Mouse (Mus musculus): ENCODE results near the gene Fgfr2. TPM values are rescaled to one million over a fixed set of nuclear protein-coding genes. Genes with fewer than 3 reads are reported as not detected.

Gene Fgfr2
- polyA plus RNA-seq, 1 experiment from 2014 or later = 99.3 TPM

DNA sequence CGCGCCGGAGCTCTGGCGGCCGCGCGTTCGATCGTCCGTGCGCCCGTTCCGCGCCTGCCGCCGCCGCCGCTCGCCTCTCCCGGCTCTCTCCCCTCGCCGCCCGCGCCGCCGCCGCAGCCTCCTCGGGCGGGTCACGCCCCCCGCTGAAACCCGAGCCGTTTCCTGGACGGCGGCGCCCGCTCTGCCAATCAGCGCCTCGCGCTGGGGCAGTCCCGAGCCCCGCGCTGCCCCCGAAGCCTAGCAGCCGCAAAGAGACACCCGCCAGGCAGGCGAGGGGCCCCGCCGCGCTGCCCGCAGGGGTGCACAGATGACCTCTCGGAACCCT lies 2857.0 kb downstream of the Fgfr2 start:
- peaks cover 86% of the 10 kb centered on the region for H3K4me1 ChIP-seq
- peaks cover 42% of the 10 kb centered on the region for H3K27me3 ChIP-seq (ENCODE audit: low read depth, poor library complexity, severe bottlenecking)
- peak overlapping the region; percentile 94 for H3K27ac ChIP-seq (replicated peaks)
- under 1% methylated on average over 52 of the region's 52 CpGs for WGBS
- no peaks in the 10 kb centered on the region for H3K9me3 ChIP-seq (replicated peaks)
- peaks cover 12% of the 10 kb centered on the region for H3K36me3 ChIP-seq
- peak; percentile 90 for DNase-seq (ENCODE audit: low spot score)
- H3K4me3 ChIP-seq = peak overlapping the region; percentile 93

DNA sequence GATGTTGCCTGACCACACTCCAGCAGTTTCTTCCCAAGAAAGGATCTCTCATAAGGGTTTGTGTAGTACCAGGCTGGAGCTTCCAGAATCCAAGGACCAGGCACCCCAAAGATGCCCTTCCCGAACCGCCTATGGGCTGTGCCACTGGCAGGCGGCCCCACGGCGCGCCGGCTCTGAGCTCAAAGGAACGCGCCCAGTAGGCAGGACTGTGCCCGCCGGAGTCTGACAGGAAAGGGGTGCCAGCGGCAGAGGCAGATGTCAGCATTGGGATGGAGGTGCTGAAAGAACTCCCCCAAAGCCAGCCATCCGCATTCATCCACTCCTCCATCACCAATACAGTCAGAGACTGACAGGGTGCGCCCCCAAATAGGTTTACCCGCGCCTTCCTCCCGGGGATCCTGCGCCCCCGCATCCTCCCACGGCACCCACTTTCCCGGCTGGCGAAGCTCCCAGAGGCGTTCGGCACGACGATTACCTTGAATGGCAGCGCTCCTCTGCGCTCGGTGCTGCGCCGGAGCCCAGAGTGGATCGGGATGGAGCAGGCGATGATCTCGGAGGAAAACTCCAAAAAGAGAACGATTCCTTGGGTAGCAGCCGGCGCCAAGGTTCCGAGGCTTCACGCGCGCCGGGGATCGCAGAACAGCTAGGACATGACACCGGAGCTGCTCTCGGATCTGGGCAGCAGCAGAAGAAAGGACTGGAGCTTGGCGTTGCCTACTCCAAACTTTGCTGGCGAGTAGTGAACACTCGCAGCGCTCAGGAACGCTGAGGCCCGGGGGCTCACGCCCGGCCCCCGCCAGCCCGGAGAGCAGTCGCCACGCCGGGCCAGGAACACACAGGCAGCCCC lies 2857.6 kb downstream of the Fgfr2 start:
- Histone ChIP-seq H3K27ac (replicated peaks) (peak overlapping the region; percentile 94), H3K9me3 (replicated peaks) (no peaks in the 10 kb centered on the region), H3K4me1 (peaks cover 86% of the 10 kb centered on the region), H3K36me3 (peaks cover 18% of the 10 kb centered on the region), H3K4me3 (peak overlapping the region; percentile 93), H3K27me3 (ENCODE audit: low read depth, poor library complexity, severe bottlenecking) (peaks cover 42% of the 10 kb centered on the region)
- peak; percentile 53 for DNase-seq (ENCODE audit: low spot score)
- WGBS = under 1% methylated on average over 54 of the region's 58 CpGs

DNA sequence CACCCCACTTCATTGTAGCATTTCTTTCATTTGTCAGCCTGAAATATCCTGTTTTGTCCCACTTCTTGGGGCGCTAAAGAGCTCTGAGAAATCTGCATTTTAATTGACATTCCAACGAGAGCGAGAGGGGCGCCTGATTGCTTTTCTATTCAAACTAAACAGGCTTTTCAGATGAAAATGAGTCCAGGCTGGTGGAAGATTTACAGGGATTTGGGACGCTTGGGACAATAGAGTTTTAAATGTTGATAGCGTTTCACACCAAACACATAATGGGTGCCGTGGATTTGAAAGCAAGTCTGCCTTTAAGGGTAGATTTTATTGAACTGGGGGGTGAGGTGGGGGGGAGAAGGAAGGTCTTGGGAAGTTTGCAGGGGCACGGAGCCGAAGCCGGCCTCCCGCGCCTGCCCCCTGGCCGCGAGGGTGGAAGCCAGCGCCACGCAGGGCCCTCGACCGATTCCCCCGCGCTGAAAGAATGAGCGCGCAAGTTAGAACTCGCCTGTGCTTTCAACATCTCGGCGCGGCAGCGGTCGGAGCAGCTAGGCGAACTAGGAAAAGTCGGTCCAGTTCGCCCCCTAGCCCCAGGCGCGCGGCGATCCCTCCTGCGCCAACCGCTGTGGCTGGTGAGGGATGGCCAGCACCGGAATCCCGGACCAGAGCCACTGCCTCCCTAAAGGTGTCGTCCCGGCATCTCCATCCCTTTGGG lies 2858.4 kb downstream of the Fgfr2 start:
- DNase-seq (ENCODE audit: low spot score) = peak; percentile 74
- under 1% methylated on average over 41 of the region's 41 CpGs for WGBS
- H3K36me3 ChIP-seq = peaks cover 25% of the 10 kb centered on the region
- H3K27me3 ChIP-seq (ENCODE audit: low read depth, poor library complexity, severe bottlenecking) = peaks cover 42% of the 10 kb centered on the region
- no peaks in the 10 kb centered on the region for H3K9me3 ChIP-seq (replicated peaks)
- peaks cover 86% of the 10 kb centered on the region for H3K4me1 ChIP-seq
- H3K27ac ChIP-seq (replicated peaks) = peak overlapping the region; percentile 94
- peak overlapping the region; percentile 93 for H3K4me3 ChIP-seq

DNA sequence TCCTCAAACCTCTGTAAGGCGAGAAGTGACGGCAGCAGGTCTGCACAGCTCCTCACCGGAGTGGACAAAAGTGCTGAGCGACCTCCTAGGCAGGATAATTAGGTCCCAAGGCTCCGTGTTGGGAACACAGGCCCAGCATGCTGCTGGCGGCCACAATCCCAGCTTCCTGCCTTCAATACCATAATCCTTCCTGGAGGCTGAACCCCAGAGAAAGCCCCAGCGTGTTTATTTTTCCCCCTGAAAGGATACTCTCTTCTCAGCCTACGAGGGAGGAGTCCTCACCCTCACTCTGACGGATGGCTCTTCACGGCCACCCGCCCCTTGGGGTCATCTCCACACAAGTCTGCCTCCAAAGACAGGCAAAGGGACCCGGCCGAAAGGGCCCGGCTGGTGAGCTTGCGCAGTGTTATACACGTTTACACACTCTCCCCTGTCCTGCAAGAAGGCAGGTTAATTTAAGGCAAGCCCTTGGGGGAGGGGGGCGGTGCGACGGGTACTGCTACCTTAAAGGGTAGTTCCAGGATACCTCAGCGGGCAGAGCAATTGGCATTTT lies 2859.3 kb downstream of the Fgfr2 start:
- Histone ChIP-seq H3K27ac (replicated peaks) (peak overlapping the region; percentile 94), H3K4me3 (peak overlapping the region; percentile 93), H3K4me1 (peaks cover 86% of the 10 kb centered on the region), H3K9me3 (replicated peaks) (no peaks in the 10 kb centered on the region), H3K36me3 (peaks cover 34% of the 10 kb centered on the region), H3K27me3 (ENCODE audit: low read depth, poor library complexity, severe bottlenecking) (peaks cover 48% of the 10 kb centered on the region)
- 0% methylated on average over 20 of the region's 20 CpGs for WGBS
- peak; percentile 74 for DNase-seq (ENCODE audit: low spot score)

DNA sequence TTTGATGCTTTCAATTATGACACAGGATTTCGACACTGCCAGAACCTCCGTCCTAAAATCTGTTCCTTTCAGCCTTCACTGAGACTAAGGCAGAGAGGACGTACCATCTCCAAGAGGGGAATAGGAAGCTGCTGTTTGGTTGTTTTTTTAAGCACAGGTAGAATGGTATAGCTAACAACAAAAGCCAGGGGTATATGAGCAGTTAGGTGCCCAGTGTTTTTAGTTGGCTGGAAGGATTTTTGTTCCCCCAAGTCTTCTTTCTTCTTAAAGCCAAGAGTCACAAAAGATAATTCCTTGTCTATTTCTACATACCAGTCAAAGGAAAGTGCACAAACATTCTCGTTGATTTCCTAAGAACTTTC lies 2859.9 kb downstream of the Fgfr2 start:
- H3K36me3 ChIP-seq = peaks cover 41% of the 10 kb centered on the region
- H3K27me3 ChIP-seq (ENCODE audit: low read depth, poor library complexity, severe bottlenecking) = peaks cover 50% of the 10 kb centered on the region
- H3K4me1 ChIP-seq = peaks cover 86% of the 10 kb centered on the region
- peak overlapping the region; percentile 93 for H3K4me3 ChIP-seq
- H3K9me3 ChIP-seq (replicated peaks) = no peaks in the 10 kb centered on the region
- WGBS = 21% methylated on average over 4 of the region's 4 CpGs
- peak overlapping the region; percentile 94 for H3K27ac ChIP-seq (replicated peaks)
- DNase-seq (ENCODE audit: low spot score) = no peak

DNA sequence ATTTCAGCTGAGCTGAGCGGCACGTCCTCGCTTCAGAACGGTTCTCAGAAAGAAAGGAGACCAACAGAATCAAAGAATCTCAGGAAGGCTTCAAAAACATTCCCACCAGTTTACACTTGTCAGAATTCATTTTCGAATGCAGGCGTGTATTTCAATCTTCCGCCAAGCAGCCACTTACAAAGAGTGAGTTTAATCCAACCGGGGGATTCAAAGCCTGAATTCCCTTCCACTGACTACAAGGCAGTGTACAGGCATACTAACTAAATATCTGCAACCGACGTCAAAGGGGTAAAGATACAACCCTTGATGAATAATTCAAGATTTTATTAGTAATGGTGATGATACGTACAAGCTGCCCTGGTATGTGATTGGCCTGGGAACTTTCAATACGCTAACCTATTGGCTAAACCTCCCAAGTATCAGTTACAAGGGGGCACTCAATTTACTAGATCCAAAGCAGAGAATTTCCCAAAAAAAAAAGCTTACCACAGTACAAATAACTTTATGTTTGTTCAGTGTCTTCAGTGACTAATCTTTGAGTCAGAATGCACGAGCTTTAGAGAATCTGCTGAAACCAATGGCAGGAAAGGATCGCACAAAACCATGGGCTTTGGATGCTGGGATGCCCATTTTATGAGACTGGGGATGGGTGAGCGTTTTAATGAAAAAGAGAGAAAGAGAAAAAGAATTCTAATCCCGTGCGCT lies 2860.5 kb downstream of the Fgfr2 start:
- H3K4me3 ChIP-seq = peak overlapping the region; percentile 93
- peaks cover 86% of the 10 kb centered on the region for H3K4me1 ChIP-seq
- no peak for DNase-seq (ENCODE audit: low spot score)
- peaks cover 47% of the 10 kb centered on the region for H3K27me3 ChIP-seq (ENCODE audit: low read depth, poor library complexity, severe bottlenecking)
- peak overlapping the region; percentile 94 for H3K27ac ChIP-seq (replicated peaks)
- H3K36me3 ChIP-seq = peaks cover 44% of the 10 kb centered on the region
- no peaks in the 10 kb centered on the region for H3K9me3 ChIP-seq (replicated peaks)
- WGBS = 16% methylated on average over 17 of the region's 17 CpGs

DNA sequence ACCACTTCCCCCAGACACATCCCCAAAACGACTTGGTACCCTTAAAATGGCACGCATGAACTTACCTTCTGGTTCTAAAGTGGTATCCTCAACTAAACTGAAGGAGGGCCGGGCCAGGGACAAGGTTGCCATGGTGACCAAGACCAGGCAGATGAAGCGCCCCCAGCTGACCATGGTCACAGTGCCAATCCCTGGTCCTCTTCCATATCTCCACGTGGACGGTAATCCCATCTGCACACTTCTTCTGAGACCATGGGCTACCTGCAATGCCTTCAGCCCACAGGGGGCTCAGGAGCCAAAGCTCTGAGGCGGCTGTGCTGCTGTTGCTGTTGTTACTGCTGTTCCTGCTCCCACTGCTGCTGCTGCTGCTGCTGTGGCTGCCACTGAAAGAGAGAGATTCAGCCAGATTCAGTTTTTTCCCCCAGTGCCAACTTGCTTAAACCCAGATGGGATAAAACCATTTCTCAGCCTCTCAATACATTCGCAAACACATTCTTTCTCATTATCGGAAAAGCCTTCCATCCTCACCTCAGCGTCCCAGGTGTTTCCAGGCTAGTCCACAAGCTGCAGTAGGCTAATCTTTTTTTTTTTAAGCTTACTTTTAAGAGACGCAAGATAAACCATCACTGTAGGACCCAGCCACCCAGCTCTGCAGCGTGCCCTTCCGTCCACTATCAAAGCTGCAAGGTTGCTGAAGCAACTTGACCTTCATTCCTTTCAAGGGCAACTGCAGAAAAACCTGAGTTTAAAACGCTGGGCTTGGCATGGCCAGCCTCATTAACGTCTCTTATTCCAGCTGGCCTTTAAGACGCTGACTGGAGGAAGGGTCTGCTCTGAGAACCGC lies 2861.2 kb downstream of the Fgfr2 start:
- H3K36me3 ChIP-seq = peaks cover 49% of the 10 kb centered on the region
- H3K27ac ChIP-seq (replicated peaks) = peak overlapping the region; percentile 94

DNA sequence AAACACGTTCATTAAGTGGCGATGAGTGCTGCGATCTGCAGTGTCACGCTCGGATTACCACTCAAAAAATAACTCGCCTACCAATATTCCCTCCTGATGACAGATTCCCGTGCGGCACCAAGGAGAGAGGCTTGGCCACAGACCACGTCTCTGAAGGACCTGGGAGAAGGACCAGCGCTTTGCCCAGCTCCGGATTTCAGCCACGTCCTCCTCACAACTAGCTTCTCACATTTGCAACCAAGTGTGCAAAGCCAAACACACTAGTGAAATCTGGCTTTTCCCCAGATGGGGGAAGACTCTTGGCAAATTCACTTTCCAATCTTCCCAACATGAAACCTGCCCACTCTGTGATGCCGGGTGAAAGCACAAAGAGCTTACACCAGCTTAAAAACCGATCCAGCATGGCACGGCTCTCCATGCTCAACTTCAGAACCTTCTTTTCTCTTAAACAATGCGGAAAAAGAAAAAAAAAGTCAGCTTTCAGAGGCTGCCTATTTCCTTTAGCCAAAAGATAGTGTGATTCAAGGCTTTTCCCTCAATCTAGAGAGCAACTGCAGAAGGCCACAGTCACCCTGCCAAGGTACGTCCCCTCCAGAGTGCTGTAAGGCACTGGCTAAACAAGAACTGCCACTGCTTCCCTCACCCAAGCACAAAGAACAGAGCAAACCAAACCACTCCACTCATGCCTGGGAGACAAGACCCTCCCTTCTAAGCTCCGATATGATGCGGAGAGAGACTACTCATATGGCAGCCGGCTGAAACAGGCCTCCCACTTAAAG lies 2862.1 kb downstream of the Fgfr2 start:
- peaks cover 85% of the 10 kb centered on the region for H3K4me1 ChIP-seq
- H3K4me3 ChIP-seq = peak overlapping the region; percentile 93
- peaks cover 48% of the 10 kb centered on the region for H3K27me3 ChIP-seq (ENCODE audit: low read depth, poor library complexity, severe bottlenecking)
- no peaks in the 10 kb centered on the region for H3K9me3 ChIP-seq (replicated peaks)
- peaks cover 55% of the 10 kb centered on the region for H3K36me3 ChIP-seq
- peak overlapping the region; percentile 94 for H3K27ac ChIP-seq (replicated peaks)
- DNase-seq (ENCODE audit: low spot score) = no peak
- 64% methylated on average over 20 of the region's 20 CpGs for WGBS

More for the DNA sequence above, 2861.2 kb downstream of the Fgfr2 start:
- 30% methylated on average over 17 of the region's 17 CpGs for WGBS
- peak; percentile 49 for DNase-seq (ENCODE audit: low spot score)
- Histone ChIP-seq H3K9me3 (replicated peaks) (no peaks in the 10 kb centered on the region), H3K4me1 (peaks cover 86% of the 10 kb centered on the region), H3K4me3 (peak overlapping the region; percentile 93), H3K27me3 (ENCODE audit: low read depth, poor library complexity, severe bottlenecking) (peaks cover 47% of the 10 kb centered on the region)

DNA sequence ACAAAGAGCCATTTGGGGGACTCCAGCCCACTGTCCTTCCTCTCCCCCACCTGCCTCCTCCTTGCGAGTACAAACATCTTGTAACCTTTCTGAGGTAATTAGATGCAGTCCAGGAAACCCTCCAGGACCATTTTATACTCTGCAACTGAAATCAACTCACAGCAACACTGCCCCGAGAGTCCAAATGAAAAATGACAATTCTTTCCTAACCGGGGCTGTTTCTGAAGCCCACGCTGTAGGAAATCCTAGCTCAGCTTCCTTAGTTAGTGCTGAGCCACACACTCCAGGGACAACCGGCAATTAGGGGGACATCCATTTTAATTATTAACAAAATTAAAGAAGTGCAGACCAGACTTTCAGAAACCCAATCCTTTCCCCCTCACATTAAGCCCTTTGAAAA lies 2863.1 kb downstream of the Fgfr2 start:
- 36% methylated on average over 5 of the region's 5 CpGs for WGBS
- Histone ChIP-seq H3K4me1 (peaks cover 88% of the 10 kb centered on the region), H3K36me3 (peaks cover 61% of the 10 kb centered on the region), H3K4me3 (peak overlapping the region; percentile 93), H3K27ac (replicated peaks) (no peak overlapping the region), H3K9me3 (replicated peaks) (no peaks in the 10 kb centered on the region), H3K27me3 (ENCODE audit: low read depth, poor library complexity, severe bottlenecking) (peaks cover 55% of the 10 kb centered on the region)
- DNase-seq (ENCODE audit: low spot score) = no peak

DNA sequence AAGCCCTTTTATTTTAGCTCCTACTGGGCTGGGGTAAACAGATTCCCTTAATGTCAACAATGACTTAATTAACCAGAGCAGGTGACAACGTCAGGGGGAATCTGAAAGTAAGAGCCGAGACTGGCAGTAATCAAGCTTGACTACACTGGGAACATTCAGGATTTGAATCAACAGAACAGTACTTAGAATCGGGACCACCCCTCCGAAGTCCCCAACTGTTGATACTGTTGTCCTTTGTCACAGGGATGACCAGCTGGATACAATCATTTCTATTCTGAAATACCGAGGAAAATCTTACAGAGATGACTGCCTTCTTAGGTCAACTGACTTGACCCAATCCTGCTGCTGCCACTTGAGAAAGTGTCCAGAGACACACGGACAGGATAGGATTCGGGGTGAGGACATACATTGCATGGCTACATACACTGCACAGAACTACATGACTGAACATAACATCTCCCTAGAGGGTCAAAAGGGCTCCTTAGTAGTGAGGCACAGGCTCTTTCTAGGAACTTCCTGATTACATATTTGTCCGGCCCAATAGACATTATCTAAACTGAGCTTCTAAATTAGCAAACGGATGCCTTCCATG lies 2864.3 kb downstream of the Fgfr2 start:
- 21% methylated on average over 9 of the region's 9 CpGs for WGBS
- Histone ChIP-seq H3K27me3 (ENCODE audit: low read depth, poor library complexity, severe bottlenecking) (peaks cover 63% of the 10 kb centered on the region), H3K9me3 (replicated peaks) (no peaks in the 10 kb centered on the region), H3K4me3 (peak overlapping the region; percentile 93), H3K27ac (replicated peaks) (peak overlapping the region; percentile 52; the same call in 1 of the 2 replicates), H3K36me3 (peaks cover 72% of the 10 kb centered on the region), H3K4me1 (peaks cover 93% of the 10 kb centered on the region)
- DNase-seq (ENCODE audit: low spot score) = no peak
